Mouse (Mus musculus) brain, embryonic 14.5 days (tissue): ENCODE data around the gene Kcnip1.

Experiments used
- CTCF ChIP-seq: fragments of 200-500 bp; IDR thresholded peaks from 2 replicates; pipeline ENCODE4 v1.5.1; 2012; ENCODE audit warnings: inconsistent platforms, mild to moderate bottlenecking, moderate library complexity, borderline replicate concordance; ENCODE audit not compliant: insufficient read depth, insufficient read length; ENCODE audit errors: extremely low read depth
- POLR2A ChIP-seq: fragments of 200-500 bp; IDR thresholded peaks from 2 replicates; pipeline ENCODE4 v1.6.1; 2012; ENCODE audit warnings: mild to moderate bottlenecking, inconsistent platforms, borderline replicate concordance; ENCODE audit not compliant: poor library complexity, insufficient read depth, insufficient read length, severe bottlenecking; ENCODE audit errors: extremely low read depth

- TF ChIP-seq POLR2A (no peak), CTCF (no peak)
Observed at GRCm38 (mm10) chr11:34034008-34034505, 41.1 kb upstream of the Kcnip1 start.
